Mouse (Mus musculus): ENCODE measurements around the gene Tmem108. TPM values are rescaled to one million over a fixed set of nuclear protein-coding genes. Genes with fewer than 3 reads are reported as not detected.

The Tmem108 gene
- total RNA-seq, 2 experiments from 2014 or later: 0.61 to 0.77 TPM

DNA sequence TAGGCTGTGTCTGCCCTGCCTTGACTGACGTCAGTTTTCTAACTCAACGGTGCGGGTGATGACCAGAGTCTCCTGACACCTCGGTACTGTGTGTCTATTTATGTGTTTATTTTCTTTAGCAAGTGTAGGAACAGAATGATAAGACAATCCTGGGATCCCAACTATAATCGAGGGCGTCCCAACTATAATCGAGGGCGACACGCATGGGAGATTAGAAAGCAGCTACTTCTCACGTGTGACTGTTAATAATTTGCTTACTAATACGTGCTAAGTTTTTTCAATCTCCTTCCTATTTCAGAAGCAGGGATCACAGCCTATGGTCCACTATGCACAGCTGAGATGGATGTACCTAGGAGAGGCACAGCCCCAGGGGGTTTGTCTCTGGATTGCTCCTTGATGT is 266.2 kb downstream of the Tmem108 start:
- no peak for DNase-seq

DNA sequence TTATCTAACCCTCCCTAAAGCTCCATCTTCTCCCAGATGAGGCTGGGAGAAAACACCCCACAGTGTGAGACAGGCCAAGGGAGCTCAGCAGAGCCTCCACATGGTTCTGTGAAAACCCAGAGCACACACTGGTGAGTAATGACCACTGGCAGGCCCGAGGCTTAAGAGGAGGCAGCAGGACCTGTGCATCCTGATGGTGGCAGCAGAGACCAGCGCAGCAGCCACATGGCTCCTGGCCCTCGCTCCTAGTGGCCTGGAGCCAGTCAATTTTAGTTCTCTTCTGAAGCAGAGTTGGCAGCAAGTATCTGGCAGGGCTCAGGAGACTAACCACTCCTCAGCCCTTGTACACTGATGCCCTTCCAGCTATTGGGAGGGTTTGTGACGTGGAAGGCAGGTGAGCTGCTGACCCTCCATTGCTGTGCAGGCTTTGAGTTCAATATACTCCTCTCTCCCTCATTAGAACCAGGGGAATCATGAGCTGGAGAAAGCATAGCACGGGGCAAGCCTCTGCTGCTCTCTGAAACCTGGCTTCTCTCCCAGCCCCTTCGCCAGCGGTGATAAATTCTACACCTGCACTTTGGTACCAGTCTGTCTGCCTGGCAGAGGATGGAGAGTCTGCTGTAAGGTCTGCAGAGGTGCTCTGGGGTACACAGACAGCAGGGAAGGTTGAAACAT is 267.2 kb downstream of the Tmem108 start:
- DNase-seq: peak; percentile 78

DNA sequence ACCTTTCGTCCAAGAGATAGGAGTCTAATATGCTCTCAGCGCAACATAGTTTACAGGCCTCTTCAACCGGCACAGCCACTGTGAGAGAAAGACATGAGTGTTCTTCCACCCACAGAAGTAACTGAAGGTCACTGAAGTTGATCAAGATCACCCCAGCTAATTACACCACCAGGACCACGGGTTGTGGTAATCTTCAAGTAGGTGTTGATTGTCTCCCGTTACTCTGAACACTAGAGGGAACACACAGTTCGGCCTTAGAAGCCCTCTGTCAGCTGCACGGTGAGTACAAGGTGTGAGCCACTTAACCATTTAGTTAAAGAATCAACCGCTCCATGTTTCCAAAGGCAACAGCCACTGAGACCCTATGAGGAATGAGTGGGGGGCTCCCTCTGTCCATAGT is 269.7 kb downstream of the Tmem108 start:
- no peak for DNase-seq

DNA sequence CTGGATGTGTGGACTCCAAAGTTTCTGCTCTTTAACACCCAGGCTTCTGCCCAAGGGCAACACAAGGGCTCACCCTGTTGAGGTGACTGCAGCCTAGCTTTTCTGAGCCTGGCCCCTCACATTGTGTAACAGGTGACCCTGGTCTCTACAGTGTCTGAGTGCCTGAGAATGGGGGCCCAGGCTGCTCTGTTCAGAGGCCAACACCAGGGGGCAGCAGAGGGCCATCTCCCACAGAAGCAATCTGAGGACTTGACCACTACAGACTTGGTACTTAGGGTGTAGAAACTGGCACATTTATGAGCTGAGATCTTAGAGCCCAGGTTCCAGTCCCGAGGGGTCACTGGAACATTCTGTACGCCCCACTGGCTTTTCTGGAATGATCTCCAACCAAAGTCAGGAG is 271.2 kb downstream of the Tmem108 start:
- peak; percentile 87 for DNase-seq

DNA sequence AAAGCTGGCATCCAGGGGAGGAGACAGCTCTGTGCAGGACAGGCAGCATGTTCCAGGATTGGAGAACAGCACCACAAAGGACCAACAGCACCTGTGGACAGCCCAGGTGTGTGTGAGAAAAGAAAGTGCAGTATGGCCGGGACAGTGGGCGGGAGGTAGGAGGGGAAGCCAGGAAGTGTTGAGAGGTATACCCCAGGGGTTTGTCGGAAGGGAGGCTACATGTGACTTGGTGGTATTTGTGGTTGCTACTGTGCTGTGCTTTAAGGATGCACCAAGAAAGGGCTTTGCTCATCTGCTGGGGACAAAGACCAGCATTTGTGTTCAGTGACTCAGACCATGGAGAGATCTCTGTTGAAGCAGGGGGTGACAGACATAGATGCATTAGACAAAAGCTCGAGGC is 271.8 kb downstream of the Tmem108 start:
- no peak for DNase-seq

DNA sequence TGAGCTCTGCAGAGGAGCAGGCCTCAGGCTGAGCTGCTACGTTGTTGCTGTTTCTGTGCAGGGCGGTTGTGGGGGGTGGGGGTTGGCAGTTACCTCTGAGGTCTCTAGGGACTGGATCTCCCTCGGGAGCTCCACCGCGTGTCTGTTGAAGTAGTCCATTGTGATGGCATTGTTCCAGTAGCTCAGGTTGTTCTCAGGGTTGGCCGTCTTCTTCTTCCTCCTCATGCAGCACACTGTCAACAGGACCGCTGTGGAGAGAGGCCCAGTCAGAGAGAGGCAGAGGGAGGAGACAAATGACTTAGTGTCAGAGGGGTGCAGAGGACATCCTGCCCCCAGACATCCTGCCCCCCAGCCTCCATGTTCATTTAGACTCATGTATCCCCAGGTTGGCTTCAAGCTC is 272.5 kb downstream of the Tmem108 start:
- DNase-seq: no peak

DNA sequence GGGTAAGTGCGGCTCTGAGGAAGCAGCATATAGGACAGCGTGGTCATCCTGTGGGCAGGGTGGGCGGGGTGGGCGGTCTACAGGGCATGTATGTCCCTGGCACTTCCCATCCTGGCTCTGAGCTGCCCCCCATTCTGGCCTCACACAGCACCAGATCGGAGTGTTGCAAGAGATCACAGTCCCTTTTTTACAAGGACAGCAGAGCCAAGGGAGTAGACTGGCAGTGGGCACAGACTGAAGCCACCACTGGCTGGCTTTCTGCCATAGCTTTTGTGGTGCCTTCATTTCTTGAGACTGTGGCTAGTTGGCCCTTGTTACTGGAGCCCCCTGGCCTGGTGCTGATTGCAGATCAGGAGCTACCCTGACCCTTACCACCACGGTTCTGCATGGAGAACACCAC is 275.4 kb downstream of the Tmem108 start:
- DNase-seq: no peak

DNA sequence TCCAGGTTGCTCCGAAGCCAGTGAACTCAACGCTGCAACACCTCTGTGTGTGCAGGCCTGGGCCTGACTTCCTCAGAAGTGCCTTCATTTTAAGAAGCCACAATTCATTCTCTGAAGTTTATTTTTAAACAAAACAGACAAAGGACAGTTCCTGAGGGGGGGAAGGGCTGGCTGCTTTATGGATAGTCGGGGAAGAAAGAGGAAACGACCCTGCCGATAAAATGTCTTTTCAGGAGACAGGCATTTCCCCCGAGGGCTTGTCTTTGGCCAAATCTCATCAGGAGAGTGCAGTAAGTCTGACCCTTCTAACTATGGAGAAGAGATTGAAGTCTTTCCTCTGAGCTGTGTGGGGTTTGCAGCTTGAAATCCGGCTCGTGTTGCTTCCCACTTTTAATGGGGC is 276.0 kb downstream of the Tmem108 start:
- DNase-seq: no peak

DNA sequence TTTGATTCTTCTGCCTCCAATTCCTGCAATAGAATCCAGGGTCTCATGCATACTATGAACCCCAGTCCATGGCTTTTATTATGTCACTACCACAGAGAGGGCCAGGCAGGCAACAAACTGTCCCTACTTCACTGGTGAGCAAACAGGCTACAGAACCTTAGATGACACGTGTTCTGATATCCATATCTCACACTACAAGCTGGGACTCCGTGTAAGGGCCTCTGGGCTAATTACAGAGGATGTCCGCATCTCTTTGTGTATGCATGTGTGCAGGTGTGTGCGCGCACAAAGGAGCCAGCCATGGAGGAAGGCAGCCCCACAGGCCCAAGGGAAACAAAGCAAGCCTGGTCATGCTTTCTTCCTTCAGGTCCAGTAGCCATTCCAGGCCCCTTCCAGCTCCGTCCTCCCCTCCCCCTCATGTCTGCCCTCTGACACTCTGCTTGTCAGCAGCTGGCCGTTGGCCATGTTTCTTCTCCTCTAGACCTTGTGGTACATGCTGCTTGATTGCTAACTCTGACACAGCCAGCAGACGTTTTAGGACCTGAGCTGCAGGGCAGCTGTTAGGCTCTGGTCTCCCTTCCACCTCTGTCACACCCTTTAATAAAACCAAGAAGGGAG is 280.9 kb downstream of the Tmem108 start:
- DNase-seq: no peak

DNA sequence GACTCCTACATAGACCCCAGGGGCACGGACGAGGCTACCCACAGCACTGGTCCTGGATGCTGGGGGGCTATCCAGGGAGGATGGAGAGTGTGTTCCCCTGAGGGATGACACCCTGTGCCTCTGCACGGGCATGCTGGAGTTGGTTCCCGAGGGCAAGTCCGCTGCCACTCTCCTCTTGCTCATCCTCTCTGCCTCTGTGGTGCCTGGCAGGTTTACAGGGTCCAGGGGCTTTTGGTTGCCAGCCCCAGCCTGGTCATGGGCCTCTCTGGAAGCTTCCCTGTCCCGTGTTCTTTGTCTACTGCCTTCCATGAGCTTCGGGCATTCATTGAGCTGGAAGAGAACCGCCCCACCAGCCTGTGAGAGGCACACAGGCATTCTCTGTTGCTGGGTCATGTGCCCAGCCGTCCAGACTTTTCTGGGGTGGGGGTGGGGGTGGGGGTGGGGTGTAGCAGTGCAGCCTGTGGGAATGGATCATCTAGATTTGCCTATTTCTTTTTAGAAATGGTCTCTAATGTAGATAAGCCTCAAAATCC is 281.5 kb downstream of the Tmem108 start, which contains the start of gene Bfsp2:
Bfsp2 (minus strand) TSS at position 377 of the 533 bp plus-strand sequence.
- DNase-seq: no peak

DNA sequence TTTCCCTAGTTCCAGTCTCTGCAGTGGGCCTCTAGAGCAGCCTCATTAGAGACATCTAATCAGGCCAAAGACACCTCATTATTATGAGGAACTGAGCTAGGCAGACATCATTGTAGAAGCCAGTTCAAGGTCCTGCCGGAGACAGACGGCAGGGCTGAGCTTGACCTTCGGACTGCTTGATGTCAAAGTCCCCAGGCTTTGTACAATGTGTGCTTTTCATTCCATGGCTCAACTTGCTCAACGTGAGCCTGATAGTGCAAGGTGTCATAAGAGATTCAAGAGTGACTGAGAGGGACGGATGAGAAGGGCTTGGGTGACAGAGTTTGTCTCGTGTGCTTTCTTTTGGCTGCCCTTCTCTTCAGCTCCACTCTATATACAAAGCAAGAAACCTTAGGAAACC is 286.2 kb downstream of the Tmem108 start:
- DNase-seq: no peak

DNA sequence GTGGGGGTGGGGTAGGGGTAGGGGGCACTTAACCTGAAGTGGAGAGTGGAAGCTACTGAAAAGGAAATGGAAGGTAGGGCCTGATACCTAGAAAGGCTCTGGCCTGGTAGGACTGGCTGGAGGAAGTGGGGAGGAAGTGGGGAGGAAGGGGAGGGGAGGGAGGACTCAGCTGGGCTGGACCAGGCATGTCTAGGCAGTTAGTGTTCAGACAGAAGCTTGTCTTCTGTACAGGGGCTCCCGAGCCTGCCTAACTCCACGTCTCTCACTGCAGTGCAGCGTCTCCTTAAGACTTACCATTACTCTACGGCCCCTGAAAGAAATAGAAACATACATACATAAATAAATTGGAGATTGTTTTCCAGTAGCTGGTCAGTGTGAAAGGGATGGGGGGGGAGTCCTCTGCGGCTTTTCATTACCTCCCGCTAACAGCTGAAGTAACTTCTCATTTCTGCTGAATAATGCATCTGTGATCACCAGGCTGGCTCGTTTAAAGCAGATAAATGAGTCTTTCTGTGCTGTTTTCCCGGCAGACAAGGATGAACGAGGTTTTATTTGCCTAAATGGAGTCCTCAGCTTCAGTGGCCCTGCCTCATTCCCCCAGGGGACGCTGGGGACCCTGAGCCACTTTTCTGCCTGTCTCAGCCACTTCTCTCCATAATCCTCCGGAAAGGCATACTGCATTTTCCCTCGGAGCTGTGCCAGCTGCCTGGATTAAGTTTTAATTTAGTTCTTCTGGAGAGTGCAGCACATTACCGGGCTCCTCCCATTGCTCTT is 287.5 kb downstream of the Tmem108 start:
- DNase-seq: no peak

DNA sequence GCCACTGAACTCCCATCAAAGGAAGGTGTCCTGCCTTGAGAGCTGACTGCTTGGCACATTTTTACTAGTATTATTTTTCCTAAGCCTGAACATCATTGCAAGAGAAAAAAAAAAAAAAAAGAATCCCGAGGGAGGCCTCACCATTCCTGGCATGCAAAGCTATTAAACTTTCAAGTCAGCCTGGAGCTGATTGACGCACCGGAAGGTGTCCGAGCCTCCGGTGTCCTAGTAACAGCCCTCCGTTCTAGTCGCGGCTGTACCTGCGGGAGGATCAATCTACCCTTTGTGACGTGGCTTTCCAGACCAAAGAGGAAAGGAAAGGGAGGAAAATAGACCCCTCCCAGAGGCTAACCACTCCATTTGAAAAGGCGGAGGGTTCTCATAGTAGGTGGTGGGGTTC is 289.9 kb downstream of the Tmem108 start:
- no peak for DNase-seq

DNA sequence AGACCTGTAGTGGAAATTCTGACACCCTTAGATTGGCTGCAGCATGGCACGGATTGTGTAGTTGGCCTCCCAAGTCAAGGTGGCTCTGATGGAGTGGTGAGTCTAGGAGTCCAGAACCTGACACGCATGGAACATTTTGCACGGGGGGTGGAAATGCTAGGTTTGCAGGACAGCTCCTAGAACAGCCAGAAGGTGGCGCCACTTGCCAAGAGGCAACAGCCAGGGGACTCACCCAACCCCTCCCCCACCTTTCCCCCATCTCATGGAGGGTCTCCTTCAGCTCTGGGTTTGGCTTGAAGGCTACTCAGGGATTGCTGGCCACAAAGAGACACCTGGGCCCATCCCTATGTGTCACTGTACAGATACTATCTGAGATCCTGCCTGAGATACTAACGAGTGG is 292.1 kb downstream of the Tmem108 start:
- DNase-seq: no peak

DNA sequence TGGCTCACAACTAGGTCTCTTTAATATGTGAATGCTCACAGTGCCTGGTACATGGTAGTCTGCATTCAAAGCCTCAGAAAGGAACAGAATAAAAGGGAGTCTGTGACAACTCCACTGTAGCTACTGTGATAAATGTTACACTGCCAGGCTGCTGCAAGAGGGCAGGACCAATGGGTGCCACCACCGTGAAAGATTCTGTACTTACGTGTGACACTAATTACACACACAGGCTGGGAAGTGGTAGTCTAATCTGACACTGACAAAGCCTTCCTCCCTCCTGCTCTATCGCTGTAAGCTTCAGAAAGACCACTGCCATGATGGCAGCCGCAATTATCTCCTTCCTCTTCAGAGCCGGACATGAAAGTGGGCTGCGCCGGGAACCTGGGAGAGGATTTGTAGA is 292.7 kb downstream of the Tmem108 start:
- no peak for DNase-seq

DNA sequence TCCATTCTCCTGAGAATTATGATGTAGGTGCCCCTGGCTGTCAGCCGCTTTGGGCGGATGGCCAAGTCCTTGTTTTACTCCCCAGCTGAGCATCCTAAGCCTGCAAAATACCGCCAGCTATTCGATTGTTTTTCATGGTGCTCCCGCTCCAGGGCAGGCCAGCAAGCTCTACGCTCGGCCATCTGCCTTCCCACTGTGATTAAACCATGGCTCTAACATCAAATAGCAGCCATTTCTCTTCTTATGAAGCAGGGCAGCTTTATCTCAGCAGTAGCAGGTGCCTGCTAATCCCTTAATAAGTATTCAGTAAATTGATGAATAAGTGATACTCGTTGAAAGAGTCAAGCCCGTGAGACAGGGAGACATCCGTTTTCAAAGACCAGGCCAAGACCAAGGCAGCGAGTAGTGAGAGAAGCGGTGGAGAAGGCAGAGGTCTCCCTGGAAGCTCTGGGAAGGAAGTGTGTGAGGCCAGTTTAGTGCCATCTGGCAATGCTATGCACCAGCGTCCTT is 295.9 kb downstream of the Tmem108 start:
- no peak for DNase-seq

DNA sequence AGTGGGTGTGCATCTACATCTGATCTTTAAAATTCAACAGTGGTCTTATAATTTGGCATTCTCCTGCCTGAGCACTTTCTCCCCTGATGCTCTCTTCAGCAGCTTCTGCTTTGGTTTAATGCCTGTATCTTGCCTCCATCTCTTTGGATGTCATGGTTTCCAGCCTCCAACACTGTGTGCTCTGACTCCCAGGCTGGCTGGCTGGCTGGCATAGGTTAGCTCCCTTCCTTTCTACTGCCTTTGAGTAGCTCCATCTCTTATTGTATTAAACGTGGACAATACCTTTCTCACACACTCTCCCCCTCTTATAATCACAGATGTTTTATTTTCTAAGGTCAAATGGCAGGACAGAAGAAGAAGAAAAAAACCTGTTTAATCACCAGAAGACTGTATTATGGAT is 296.3 kb downstream of the Tmem108 start:
- no peak for DNase-seq

DNA sequence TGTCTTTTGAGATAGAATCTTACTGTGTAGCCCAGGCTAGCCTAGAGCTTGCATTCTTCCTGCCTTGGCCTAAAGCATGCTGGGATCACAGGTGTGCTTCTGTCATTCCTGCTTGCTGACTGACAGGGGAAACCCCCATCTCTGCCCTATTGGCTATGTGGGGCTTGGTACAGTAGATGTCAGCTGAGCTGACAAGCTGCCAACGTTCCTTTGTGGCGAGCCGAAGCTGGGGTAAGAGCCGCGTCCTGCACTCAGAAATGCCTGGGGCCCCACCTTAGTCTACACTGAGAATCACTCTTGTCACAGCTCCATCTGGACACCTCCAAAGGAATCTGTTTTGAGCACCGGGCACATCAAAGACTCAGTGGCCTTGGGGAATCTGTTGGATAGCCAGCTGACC is 297.8 kb downstream of the Tmem108 start:
- DNase-seq: no peak

DNA sequence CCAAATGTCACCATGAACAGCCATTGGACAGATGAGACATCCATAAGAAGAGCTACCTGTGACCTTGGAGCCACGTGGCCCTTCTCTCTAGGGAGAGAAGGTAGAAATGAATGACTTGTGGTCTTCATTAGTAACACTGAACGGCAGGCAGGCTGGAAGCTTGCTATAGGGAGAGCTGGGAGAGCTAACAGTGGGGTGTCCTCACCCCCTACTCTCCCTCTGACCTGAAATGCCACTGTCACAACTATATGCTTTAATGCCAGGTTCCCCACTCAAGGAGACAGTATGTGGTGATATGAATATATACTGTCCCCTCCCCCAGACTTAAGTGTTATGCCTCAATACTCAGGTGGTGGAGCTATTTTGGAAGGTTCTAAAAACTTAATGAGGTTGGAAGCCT is 301.8 kb downstream of the Tmem108 start:
- no peak for DNase-seq

DNA sequence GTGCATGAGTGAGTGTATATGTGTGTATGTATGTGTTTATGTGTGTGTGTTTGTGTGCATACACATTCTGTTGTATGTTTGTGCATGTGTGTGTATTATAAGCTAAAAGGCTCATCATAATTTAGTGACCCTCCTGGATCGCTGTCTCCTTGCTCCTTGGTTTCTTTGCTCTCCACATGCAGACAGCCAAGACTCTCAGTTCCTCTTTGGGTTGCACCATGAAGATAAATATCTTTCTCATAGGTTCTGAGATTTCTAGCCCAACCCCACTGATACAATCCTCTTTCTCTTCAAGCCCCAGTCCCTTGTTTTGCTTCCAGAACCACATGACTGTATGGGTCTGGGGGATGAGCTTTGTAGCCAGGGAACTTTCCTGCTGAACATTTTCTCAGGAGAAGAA is 302.3 kb downstream of the Tmem108 start:
- no peak for DNase-seq

DNA sequence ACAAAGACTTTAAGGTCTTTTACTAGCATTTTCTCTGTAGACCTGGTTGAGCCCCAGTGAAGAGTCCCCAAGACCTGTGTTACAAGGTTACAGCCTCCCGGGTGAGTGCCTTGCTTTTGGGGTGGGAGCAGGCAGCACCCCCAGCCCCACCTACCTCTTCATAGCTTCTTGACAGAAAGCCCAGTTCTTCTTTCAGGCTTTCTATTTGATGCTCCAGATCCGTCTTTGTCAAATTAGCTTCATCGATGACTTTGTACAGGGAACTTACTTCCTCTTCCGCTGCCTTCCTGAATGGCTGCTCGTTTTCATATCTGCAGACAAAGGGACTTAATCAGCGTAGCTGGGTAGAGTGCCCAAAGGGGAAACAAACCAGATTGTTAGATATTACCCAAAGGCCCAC is 312.0 kb downstream of the Tmem108 start:
- no peak for DNase-seq

DNA sequence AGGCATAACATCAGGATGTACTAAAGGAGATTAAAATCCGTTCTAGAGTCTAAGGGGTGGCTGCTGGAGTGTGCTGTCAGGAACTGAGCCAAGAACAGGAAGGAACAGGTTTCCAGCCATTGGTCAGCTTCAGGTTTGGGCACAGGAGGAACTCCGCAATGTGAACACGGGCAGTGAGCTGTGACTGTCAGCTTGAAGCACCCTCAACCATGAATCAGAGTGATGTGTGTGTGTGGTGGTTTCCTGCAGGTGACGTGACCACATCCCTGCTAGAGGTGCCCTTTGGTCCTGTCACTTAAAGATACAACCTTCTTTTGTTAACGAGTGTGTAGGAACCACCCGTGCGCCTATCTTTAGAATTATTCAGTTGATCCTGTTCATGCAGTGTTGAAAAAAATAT is 312.5 kb downstream of the Tmem108 start:
- no peak for DNase-seq

DNA sequence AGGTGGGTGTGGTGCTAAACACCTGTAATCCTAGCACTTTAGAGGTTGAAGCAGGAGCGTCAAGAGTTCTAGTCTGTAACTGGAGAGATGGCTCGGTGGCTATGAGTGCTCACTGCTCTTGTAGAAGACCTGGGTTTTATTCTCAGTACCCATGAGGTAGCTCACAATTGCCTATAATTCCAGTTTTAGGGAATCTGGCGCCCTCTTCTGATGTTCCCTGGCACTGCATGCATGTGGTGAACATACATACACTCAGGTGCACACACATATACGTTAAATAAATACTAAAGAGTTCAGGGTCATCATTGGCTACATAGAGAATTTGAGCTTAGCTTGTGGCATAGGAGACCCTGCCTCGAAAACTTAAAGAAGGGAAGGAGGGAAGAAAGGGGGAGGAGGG is 317.0 kb downstream of the Tmem108 start:
- DNase-seq: no peak
